Mouse (Mus musculus): ENCODE measurements around the gene Eif4enif1. TPM values are rescaled to one million over a fixed set of nuclear protein-coding genes. Genes with fewer than 3 reads are reported as not detected.
A peak's percentile ranks its signal among the peaks of the same experiment; 100 is the strongest.

Gene Eif4enif1
- polyA plus RNA-seq, 1 experiment = 48.1 TPM

DNA sequence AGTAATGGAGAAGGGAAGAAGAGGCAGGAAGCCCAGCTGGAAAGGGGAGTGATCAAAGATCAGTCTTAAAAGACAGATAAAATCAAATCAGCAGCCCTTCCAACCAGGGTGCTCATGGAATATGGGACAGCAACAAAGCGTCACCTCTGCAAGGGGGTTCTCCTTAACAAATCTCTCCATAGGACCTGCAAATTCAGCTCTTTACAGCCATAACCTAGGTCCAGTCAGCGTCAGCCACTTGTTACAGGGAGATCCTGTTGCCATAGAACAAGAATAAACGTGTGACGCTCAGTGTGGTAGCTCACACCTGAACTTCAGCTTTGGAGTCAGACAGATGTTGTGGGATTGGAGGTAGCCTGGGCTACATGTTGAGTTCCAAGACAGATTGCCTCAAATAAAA lies 67.0 kb downstream of the Eif4enif1 start:
- peaks cover 4% of the 10 kb centered on the region; the same call in 1 of the 2 replicates for H3K4me1 ChIP-seq (ENCODE audit: control insufficient read depth, insufficient read depth, low read length)
- TF ChIP-seq CTCF (IDR thresholded peaks at IDR 0.05; ENCODE audit: extremely low read depth, insufficient read depth, low read length) (no peak), POLR2A (IDR thresholded peaks at IDR 0.05; ENCODE audit: extremely low read depth, insufficient read depth, low read length) (no peak)
- no peak overlapping the region for H3K27ac ChIP-seq (ENCODE audit: insufficient read depth, low read length)
- H3K4me3 ChIP-seq (ENCODE audit: insufficient read depth, low read length) = no peak overlapping the region

DNA sequence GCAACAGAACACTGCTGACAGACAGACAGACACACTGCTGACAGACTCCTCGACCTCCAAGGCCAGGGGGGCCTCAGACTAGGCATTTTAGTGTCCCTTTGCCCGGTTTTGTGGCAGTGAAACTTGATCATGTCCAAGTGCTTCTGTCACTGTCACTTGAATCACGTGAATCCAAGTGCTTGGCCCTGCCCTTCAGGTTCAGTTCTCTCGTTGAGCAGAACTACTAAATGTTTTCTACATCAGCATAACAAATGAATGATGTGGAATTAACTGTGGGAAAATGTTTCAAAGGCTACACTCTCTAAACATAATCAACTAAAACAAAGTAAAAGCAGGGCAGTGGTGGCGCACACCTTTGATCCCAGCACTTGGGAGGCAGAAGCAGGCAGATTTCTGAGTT lies 76.2 kb downstream of the Eif4enif1 start:
- Histone ChIP-seq H3K4me3 (ENCODE audit: insufficient read depth, low read length) (no peak overlapping the region), H3K27ac (ENCODE audit: insufficient read depth, low read length) (no peak overlapping the region), H3K4me1 (ENCODE audit: control insufficient read depth, insufficient read depth, low read length) (no peaks in the 10 kb centered on the region)
- TF ChIP-seq CTCF (IDR thresholded peaks at IDR 0.05; ENCODE audit: extremely low read depth, insufficient read depth, low read length) (no peak), POLR2A (IDR thresholded peaks at IDR 0.05; ENCODE audit: extremely low read depth, insufficient read depth, low read length) (no peak)

DNA sequence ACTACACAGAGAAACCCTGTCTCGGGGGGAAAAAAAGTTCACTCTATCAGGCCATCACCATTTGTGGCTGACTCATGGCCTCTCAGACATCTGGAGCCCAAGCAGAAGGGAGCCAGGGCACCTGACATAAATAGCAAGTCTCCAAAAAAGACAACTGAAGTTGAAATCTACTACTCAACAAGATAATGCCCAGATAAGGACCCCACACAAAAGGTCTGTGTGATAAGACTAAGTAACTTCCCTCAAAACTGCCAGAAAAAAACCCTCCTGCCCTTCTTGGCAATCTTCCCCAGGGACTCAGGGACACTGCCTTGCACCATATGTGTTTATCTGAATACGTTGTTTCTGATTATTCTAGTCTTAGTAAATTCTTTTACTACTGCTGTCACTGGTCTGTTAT lies 77.5 kb downstream of the Eif4enif1 start:
- no peaks in the 10 kb centered on the region for H3K4me1 ChIP-seq (ENCODE audit: control insufficient read depth, insufficient read depth, low read length)
- no peak for TF ChIP-seq CTCF (IDR thresholded peaks at IDR 0.05; ENCODE audit: extremely low read depth, insufficient read depth, low read length)
- TF ChIP-seq POLR2A (IDR thresholded peaks at IDR 0.05; ENCODE audit: extremely low read depth, insufficient read depth, low read length) = no peak
- H3K4me3 ChIP-seq (ENCODE audit: insufficient read depth, low read length) = no peak overlapping the region
- no peak overlapping the region for H3K27ac ChIP-seq (ENCODE audit: insufficient read depth, low read length)

DNA sequence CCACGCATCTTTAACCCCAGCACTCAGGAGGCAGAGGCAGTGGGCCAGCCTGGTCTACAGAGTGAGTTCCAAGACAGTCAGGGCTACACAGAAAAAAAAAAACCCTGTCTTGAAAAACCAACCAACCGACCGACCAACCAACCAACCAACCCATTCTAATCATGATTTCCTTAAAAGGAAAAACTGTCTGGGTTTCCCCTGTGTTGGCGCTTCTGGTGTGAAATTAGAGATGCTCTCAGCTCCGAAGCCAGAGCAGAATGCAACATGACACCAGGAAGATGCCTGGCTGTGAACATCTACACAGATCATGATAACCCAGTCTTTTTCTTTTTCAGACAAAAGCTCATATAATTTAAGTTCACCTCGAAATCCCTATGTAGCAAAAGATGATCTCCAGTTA lies 80.7 kb downstream of the Eif4enif1 start:
- TF ChIP-seq POLR2A (IDR thresholded peaks at IDR 0.05; ENCODE audit: extremely low read depth, insufficient read depth, low read length) (no peak), CTCF (IDR thresholded peaks at IDR 0.05; ENCODE audit: extremely low read depth, insufficient read depth, low read length) (no peak)
- H3K27ac ChIP-seq (ENCODE audit: insufficient read depth, low read length) = no peak overlapping the region
- no peak overlapping the region for H3K4me3 ChIP-seq (ENCODE audit: insufficient read depth, low read length)
- H3K4me1 ChIP-seq (ENCODE audit: control insufficient read depth, insufficient read depth, low read length) = no peaks in the 10 kb centered on the region

DNA sequence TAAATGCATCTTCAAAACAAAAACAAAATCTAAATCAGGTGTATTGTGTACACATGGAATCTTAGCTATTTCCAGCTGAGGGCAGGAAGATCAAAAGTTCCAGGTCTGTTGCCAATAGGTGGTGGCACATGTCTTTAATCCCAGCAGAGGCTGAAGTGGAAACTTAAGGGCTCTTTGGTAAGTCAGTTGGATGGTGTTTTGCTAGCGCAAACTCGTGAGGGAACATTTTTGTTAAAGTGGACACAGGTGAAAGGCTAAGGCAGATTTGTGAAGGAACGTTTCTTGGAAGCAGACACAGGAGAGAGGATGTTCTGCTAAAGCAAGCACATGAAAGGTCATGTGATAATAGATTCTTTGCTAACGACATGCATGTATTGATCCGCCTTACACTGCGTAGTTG lies 81.5 kb downstream of the Eif4enif1 start:
- H3K27ac ChIP-seq (ENCODE audit: insufficient read depth, low read length) = no peak overlapping the region
- no peaks in the 10 kb centered on the region for H3K4me1 ChIP-seq (ENCODE audit: control insufficient read depth, insufficient read depth, low read length)
- no peak overlapping the region for H3K4me3 ChIP-seq (ENCODE audit: insufficient read depth, low read length)
- TF ChIP-seq CTCF (IDR thresholded peaks at IDR 0.05; ENCODE audit: extremely low read depth, insufficient read depth, low read length) = no peak
- no peak for TF ChIP-seq POLR2A (IDR thresholded peaks at IDR 0.05; ENCODE audit: extremely low read depth, insufficient read depth, low read length)

DNA sequence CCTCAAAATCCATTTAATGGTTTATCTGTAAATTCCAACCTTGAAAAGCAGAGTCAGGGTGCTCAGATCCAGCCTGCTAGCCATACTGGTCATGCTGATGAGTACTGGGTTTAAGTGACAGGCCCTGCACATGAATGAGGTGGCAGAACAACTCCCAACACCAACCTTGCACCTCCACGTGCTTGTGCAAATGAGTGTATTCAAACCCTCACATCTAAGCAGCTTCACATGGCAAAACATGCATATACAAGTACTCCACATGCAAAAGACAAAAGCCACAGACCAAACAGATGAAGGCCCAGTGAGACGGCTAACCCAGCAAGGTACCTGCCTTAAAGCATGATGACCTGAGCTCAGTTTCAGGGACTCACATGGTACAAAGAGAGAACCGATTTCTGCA lies 83.7 kb downstream of the Eif4enif1 start:
- no peaks in the 10 kb centered on the region for H3K4me1 ChIP-seq (ENCODE audit: control insufficient read depth, insufficient read depth, low read length)
- no peak overlapping the region for H3K27ac ChIP-seq (ENCODE audit: insufficient read depth, low read length)

DNA sequence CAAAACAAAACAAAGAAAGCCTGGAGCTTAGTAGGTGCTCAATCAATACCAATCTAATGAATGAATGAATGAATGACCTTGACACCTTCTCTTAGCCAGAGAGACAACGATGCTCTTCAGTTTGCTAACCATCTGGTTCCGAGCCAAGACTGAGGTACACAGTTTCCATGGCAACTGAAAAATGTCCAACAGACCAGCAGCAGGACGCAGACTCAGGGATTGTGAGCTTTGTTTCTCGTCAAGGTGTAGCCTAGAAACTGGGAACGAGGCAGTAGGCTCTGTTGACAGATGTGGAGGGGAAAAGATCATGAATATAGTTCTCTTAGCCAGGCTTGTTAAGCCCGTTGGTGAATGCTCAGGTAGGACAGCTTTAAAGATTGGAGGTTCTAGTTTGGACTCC lies 84.9 kb downstream of the Eif4enif1 start:
- TF ChIP-seq POLR2A (IDR thresholded peaks at IDR 0.05; ENCODE audit: extremely low read depth, insufficient read depth, low read length) (no peak), CTCF (IDR thresholded peaks at IDR 0.05; ENCODE audit: extremely low read depth, insufficient read depth, low read length) (no peak)
- H3K4me1 ChIP-seq (ENCODE audit: control insufficient read depth, insufficient read depth, low read length) = peaks cover 3% of the 10 kb centered on the region; the same call in 1 of the 2 replicates
- H3K4me3 ChIP-seq (ENCODE audit: insufficient read depth, low read length) = no peak overlapping the region
- H3K27ac ChIP-seq (ENCODE audit: insufficient read depth, low read length) = no peak overlapping the region

More for the DNA sequence above, 83.7 kb downstream of the Eif4enif1 start:
- TF ChIP-seq CTCF (IDR thresholded peaks at IDR 0.05; ENCODE audit: extremely low read depth, insufficient read depth, low read length) (no peak), POLR2A (IDR thresholded peaks at IDR 0.05; ENCODE audit: extremely low read depth, insufficient read depth, low read length) (no peak)
- H3K4me3 ChIP-seq (ENCODE audit: insufficient read depth, low read length) = no peak overlapping the region

DNA sequence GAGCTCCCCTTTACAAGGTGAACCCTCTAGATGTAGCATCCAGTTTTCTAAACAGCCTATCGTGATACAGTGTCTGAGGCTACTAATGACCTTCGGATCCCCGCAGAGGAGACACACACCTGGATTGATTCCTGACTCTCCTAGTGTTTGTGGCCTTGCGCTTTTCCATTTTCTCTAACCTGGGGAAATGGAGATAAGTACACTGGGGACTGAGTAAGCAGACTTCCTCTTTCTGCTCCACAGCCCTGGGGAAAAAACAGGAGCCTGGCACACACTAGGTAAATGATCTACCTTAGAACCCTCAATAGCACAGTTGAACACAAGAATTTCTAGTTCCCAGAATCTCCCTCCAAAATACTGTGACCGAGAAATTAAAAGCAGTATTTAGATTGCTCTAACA lies 85.7 kb downstream of the Eif4enif1 start:
- Histone ChIP-seq H3K27ac (ENCODE audit: insufficient read depth, low read length) (no peak overlapping the region), H3K4me3 (ENCODE audit: insufficient read depth, low read length) (no peak overlapping the region), H3K4me1 (ENCODE audit: control insufficient read depth, insufficient read depth, low read length) (peaks cover 3% of the 10 kb centered on the region; the same call in 1 of the 2 replicates)
- TF ChIP-seq CTCF (IDR thresholded peaks at IDR 0.05; ENCODE audit: extremely low read depth, insufficient read depth, low read length) = no peak
- no peak for TF ChIP-seq POLR2A (IDR thresholded peaks at IDR 0.05; ENCODE audit: extremely low read depth, insufficient read depth, low read length)

DNA sequence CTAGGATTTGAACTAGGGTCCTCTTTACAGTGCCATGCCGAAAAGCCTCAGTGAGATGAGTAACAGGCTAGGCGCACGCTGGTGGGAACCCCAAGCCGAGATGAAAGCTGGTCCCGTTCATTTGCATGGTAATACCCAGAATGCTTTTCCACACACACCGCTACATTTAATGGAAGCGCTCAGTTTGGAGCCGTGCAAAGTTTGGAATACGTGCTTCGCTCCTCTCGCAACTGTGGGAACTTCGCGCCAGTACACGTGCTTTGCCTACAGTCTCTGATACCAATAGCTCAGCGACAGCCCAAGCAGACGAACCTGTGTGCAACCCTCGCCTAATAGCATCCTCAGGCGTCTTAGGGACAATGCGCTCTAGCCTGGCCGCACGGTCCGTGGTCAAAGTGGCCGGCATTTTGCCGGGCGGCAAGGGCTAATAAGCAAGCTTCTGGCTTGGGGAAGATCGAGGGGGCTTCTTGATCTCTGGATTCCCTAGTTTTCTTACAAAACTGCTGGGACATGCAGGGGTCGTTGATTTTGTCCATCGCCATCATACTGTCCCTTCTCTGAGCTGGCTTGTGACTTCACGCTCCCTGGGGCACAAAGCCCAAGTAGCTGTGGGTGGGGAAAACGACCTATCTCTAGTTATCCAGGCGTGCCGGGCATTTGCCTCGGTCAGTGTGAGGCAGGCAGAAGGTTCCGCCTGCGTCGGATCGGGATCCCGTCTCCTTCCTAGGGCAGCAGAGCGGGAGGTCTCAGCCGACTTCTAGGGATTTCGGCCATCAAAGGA lies 86.5 kb downstream of the Eif4enif1 start, which contains the start of gene Patz1:
Patz1 (plus strand) TSS at position 354 of the 781 bp plus-strand sequence.
- Histone ChIP-seq H3K27ac (ENCODE audit: insufficient read depth, low read length) (peak within 1 kb of the TSS; percentile 100), H3K4me1 (ENCODE audit: control insufficient read depth, insufficient read depth, low read length) (peaks cover 4% of the 10 kb centered on the region; the same call in 1 of the 2 replicates)

DNA sequence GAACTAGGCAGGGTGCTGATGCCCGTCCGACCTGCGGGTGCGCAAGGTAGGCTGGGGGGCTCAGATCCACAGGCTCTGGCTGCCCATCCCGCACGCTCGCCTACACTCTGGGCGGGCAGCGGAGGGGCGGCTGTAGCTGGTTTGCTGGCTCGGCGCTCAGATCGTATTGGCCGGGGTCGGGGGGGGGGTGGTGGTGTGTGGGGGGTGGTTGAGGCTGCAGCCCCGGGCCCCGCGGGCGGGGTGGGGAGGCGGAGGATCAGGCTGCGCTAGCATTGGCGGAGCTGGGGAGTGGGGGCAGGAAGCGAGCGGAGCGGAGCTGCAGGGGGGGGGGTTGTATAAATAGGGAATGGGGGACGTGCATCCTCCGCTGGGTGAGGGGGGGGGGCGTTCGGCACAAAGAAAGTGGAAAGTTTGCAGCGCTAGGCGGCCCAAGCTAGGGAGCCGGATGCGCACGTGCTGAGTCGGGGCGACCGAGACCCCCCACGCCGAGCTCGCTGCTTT lies 87.2 kb downstream of the Eif4enif1 start:
- TF ChIP-seq CTCF (IDR thresholded peaks at IDR 0.05; ENCODE audit: extremely low read depth, insufficient read depth, low read length) = no peak
- no peak for TF ChIP-seq POLR2A (IDR thresholded peaks at IDR 0.05; ENCODE audit: extremely low read depth, insufficient read depth, low read length)
- Histone ChIP-seq H3K4me1 (ENCODE audit: control insufficient read depth, insufficient read depth, low read length) (peaks cover 4% of the 10 kb centered on the region; the same call in 1 of the 2 replicates), H3K27ac (ENCODE audit: insufficient read depth, low read length) (peak overlapping the region; percentile 100), H3K4me3 (ENCODE audit: insufficient read depth, low read length) (peak overlapping the region; percentile 83)

More for the DNA sequence above, 86.5 kb downstream of the Eif4enif1 start, which contains the start of gene Patz1:
- H3K4me3 ChIP-seq (ENCODE audit: insufficient read depth, low read length) = peak within 1 kb of the TSS; percentile 83
- TF ChIP-seq POLR2A (IDR thresholded peaks at IDR 0.05; ENCODE audit: extremely low read depth, insufficient read depth, low read length) (peak; percentile 35; the same call in 1 of the 2 replicates), CTCF (IDR thresholded peaks at IDR 0.05; ENCODE audit: extremely low read depth, insufficient read depth, low read length) (no peak)

Data from cortical plate, adult 2 months (tissue).